Mouse (Mus musculus) left cerebral cortex, adult 9 months (tissue): ENCODE results near the gene Stat4.

Experiments used
- DNase-seq, 2 experiments: peaks; one replicate each; pipeline ENCODE4 v3.0.0; 2022; ENCODE audit warnings: low spot score in 2 of 2

Stat4 gene

GRCm38 (mm10) chr1:51986848-51987247 is at the start of gene Stat4:
Gene Stat4 (plus strand): TSS chr1:51987148.
- DNase-seq, result no peak

GRCm38 (mm10) chr1:51938357-51938756 is 48.6 kb upstream of the Stat4 start:
- no peak for DNase-seq

GRCm38 (mm10) chr1:51944755-51945154 is 42.2 kb upstream of the Stat4 start:
- DNase-seq, result peak in 1 of 2 experiments; percentile 39

- DNase-seq, result no peak
Observed at GRCm38 (mm10) chr1:51947116-51947515, 39.8 kb upstream of the Stat4 start.

- no peak for DNase-seq
Observed at GRCm38 (mm10) chr1:51964647-51965046, 22.3 kb upstream of the Stat4 start.

GRCm38 (mm10) chr1:51968994-51969393 is 18.0 kb upstream of the Stat4 start:
- DNase-seq, result no peak

- no peak for DNase-seq
Observed at GRCm38 (mm10) chr1:51970182-51970581, 16.8 kb upstream of the Stat4 start.

GRCm38 (mm10) chr1:51975589-51975988 is 11.4 kb upstream of the Stat4 start:
- DNase-seq, result no peak

- no peak for DNase-seq
Observed at GRCm38 (mm10) chr1:51979048-51979447, 7.9 kb upstream of the Stat4 start.

GRCm38 (mm10) chr1:51991983-51992609 is 5.1 kb downstream of the Stat4 start:
- DNase-seq, result peak; percentile 26 to 69

- no peak for DNase-seq
Observed at GRCm38 (mm10) chr1:51996056-51996455, 9.1 kb downstream of the Stat4 start.

- DNase-seq, result no peak
Observed at GRCm38 (mm10) chr1:51996751-51997659, 10.1 kb downstream of the Stat4 start.

- peak in 1 of 2 experiments; percentile 43 for DNase-seq
Observed at GRCm38 (mm10) chr1:51998542-51998941, 11.6 kb downstream of the Stat4 start.

GRCm38 (mm10) chr1:52004096-52004495 is 17.1 kb downstream of the Stat4 start:
- peak in 1 of 2 experiments; percentile 81 for DNase-seq

- DNase-seq, result no peak
Observed at GRCm38 (mm10) chr1:52008443-52008842, 21.5 kb downstream of the Stat4 start.

- DNase-seq, result no peak
Observed at GRCm38 (mm10) chr1:52008947-52009346, 22.0 kb downstream of the Stat4 start.

- no peak for DNase-seq
Observed at GRCm38 (mm10) chr1:52010741-52011140, 23.8 kb downstream of the Stat4 start.

- no peak for DNase-seq
Observed at GRCm38 (mm10) chr1:52011227-52011626, 24.3 kb downstream of the Stat4 start.

- DNase-seq, result no peak
Observed at GRCm38 (mm10) chr1:52012231-52012630, 25.3 kb downstream of the Stat4 start.

GRCm38 (mm10) chr1:52012757-52013156 is 25.8 kb downstream of the Stat4 start:
- no peak for DNase-seq

- DNase-seq, result no peak
Observed at GRCm38 (mm10) chr1:52019621-52020020, 32.7 kb downstream of the Stat4 start.

GRCm38 (mm10) chr1:52021936-52022725 is 35.2 kb downstream of the Stat4 start:
- no peak for DNase-seq
